Mouse (Mus musculus) cortical plate, adult 2 months (tissue): Measurements from ENCODE around the gene Olfr99.

Experiments used
- CTCF ChIP-seq: fragments of 200-500 bp; IDR thresholded peaks from 2 replicates; pipeline ENCODE4 v1.5.1; 2011; ENCODE audit warnings: mild to moderate bottlenecking, control low read depth, low read length; ENCODE audit not compliant: insufficient read depth; ENCODE audit errors: extremely low read depth
- POLR2A ChIP-seq: fragments of 200-500 bp; IDR thresholded peaks from 2 replicates; pipeline ENCODE4 v1.6.1; 2011; ENCODE audit warnings: mild to moderate bottlenecking, low read length, control low read depth; ENCODE audit not compliant: insufficient read depth; ENCODE audit errors: extremely low read depth

DNA sequence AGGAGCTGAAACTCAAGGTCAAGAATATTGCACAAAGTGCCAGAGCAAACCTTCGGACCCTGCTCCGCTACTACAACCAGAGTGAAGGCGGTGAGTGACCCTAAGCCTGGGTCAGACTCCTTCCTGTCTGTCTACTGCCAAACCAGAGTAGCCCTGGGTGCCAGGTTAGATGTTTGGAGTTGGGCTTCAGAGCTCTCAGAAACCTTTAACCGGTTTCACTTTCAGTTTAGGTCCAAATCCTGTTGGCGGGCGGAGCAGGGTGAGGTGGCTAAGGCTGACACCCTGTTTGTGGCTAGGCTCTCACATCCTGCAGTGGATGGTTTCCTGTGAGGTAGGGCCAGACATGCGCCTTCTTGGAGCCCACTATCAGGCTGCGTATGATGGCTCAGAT lies 12.6 kb downstream of the Olfr99 start:
- TF ChIP-seq CTCF (no peak), POLR2A (no peak)
